Mouse (Mus musculus) erythroblast, embryonic 14.5 days (primary cell): ENCODE results near the gene Cox8c.

Source experiments
- GATA1 ChIP-seq: IDR thresholded peaks from 2 replicates; pipeline ENCODE4 v1.6.1; 2012; ENCODE audit warnings: low read length, inconsistent platforms, mixed read lengths
- TAL1 ChIP-seq: IDR thresholded peaks from 3 replicates; pipeline ENCODE4 v1.6.1; 2012; ENCODE audit warnings: low read length, inconsistent platforms, mixed read lengths

- TF ChIP-seq GATA1 (no peak), TAL1 (no peak)
Measured at GRCm38 (mm10) chr12:102870527-102870926, 28.6 kb upstream of the Cox8c start.
